Comparison of ENCODE assay signal across 23 mouse cellular contexts in the genomic region with DNA sequence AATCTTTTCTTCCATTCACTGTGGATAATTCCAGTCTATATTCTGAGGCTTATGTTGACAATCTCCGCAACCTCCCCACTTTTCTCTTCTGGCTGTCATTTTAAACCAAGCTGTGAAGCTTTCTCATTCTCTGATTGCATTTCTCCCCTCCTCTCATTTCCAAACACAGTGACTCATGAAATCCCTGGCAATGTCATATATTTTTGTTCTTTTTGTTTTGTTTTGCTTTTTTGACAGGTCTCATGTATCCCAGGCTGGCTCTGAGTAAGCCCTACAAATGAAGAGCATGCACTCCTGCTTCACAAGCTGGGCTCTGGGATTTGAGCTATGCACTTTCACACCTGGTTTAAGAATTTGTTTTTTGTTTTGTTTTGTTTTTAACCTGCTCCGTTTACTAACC.
DNase-seq lines count a peak whose midpoint lies in the region; TF ChIP-seq lines count a peak whose summit lies in the region.
"Had no signal": no experiment of that assay in that cellular context is flagged by ENCODE, and none has a peak within 500 bp of the region (broad histone marks: within the 10 kb centered on the region; RNA-seq: fewer than 3 reads in every experiment).

No protein-coding gene starts in this region.

- H3ac ChIP-seq in myocyte (ENCODE audit: control insufficient read depth, insufficient read length), result no peak overlapping the region

- peak overlapping the region; percentile 39 for H3K4me2 ChIP-seq in myocyte (ENCODE audit: low read depth)
- H3K4me2 ChIP-seq: embryonic facial prominence, embryonic 13.5 days; embryonic facial prominence, embryonic 15.5 days; forebrain, embryonic 12.5 days had no signal

- H3K36me3 ChIP-seq in myocyte (ENCODE audit: control insufficient read depth, insufficient read depth), result no peaks in the 10 kb centered on the region
- H3K36me3 ChIP-seq: embryonic facial prominence, embryonic 13.5 days; embryonic facial prominence, embryonic 15.5 days; forebrain, embryonic 10.5 days; forebrain, embryonic 12.5 days; G1E had no signal

- H3K4me3 ChIP-seq in myocyte, result no peak overlapping the region
- H3K4me3 ChIP-seq: embryonic facial prominence, embryonic 13.5 days; embryonic facial prominence, embryonic 15.5 days; erythroblast, embryonic 14.5 days; forebrain, embryonic 10.5 days; forebrain, embryonic 12.5 days had no signal

- TF ChIP-seq POLR2A in myocyte (IDR thresholded peaks at IDR 0.05; ENCODE audit: insufficient read length, low read depth), result no peak

- DNase-seq in 3T3-L1 (ENCODE audit: low read depth, low spot score) (peak; percentile 74), NIH3T3 (ENCODE audit: low read depth) (peak; percentile 79)
- DNase-seq in brain, adult 2 months (ENCODE audit: low read depth, low spot score), result peak; percentile 51
- no peak for DNase-seq in kidney, adult 9 months
- DNase-seq in embryo, embryonic 9.5 days (ENCODE audit: extremely low spot score), result no peak
- no peak for DNase-seq in cerebellum, postnatal 4 days (ENCODE audit: low spot score in 2 of 2)
- DNase-seq: adrenal gland, adult 8-10 months; adrenal gland, postnatal 14 days; adrenal gland, postnatal 36 days; B cell, adult 2 months; cerebellum, adult 11 months; cerebellum, adult 18-20 months; cerebellum, adult 8-10 months; cerebellum, adult 9-11 months; cerebellum, postnatal 14 days; cerebellum, postnatal 36 days had no signal

- H3K27me3 ChIP-seq in myocyte (ENCODE audit: control insufficient read depth, insufficient read depth, insufficient read length), result no peaks in the 10 kb centered on the region

- no peaks in the 10 kb centered on the region for H3K79me2 ChIP-seq in myocyte (ENCODE audit: control insufficient read depth, insufficient read depth)

TF ChIP-seq in myocyte, 11 proteins besides CTCF, POLR2A, EP300 and RAD21:
- TF ChIP-seq MYOD1 (IDR thresholded peaks at IDR 0.05; ENCODE audit: control insufficient read depth in 1 of 3, insufficient read length in 2 of 3, low read depth in 2 of 3), result no peak
- TF ChIP-seq MYOG (IDR thresholded peaks at IDR 0.05; ENCODE audit: control insufficient read depth in 1 of 3, insufficient read depth in 1 of 3, insufficient read length in 2 of 3, low read depth in 2 of 3), result no peak
- no peak for TF ChIP-seq TCF3 (IDR thresholded peaks at IDR 0.05; ENCODE audit: insufficient read length, low read depth)
- TF ChIP-seq SRF (IDR thresholded peaks at IDR 0.05; ENCODE audit: control insufficient read depth, insufficient read length, low read depth), result no peak
- no peak for TF ChIP-seq TCF12 (IDR thresholded peaks at IDR 0.05; ENCODE audit: insufficient read depth, poor library complexity, severe bottlenecking)
- no peak for TF ChIP-seq MAX (IDR thresholded peaks at IDR 0.05; ENCODE audit: low read depth)
- TF ChIP-seq POLR2AphosphoS2 (IDR thresholded peaks at IDR 0.05; ENCODE audit: insufficient read length, low read depth), result no peak
- no peak for TF ChIP-seq E2F4 (IDR thresholded peaks at IDR 0.05; ENCODE audit: insufficient read depth)
- TF ChIP-seq USF1 (IDR thresholded peaks at IDR 0.05; ENCODE audit: low read depth), result no peak
- TF ChIP-seq REST (IDR thresholded peaks at IDR 0.05; ENCODE audit: insufficient read depth, insufficient read length), result no peak
- TF ChIP-seq CEBPB (IDR thresholded peaks at IDR 0.05; ENCODE audit: insufficient read depth, poor library complexity, severe bottlenecking), result no peak

Comparison
In these comparisons a context has a peak if more than half of its experiments do, and no peak if none do; other contexts are left out.
1. DNase-seq: peak in 3T3-L1 (single experiment), NIH3T3 (single experiment) and brain, adult 2 months (single experiment); none in kidney, adult 9 months (single experiment), embryo, embryonic 9.5 days (single experiment) and cerebellum, postnatal 4 days (0 of 2).